Mouse (Mus musculus) MEL (cell line): ENCODE results near the gene Smim5. TPM values are rescaled to one million over a fixed set of nuclear protein-coding genes. Genes with fewer than 3 reads are reported as not detected.

Experiments used
- DNase-seq: peaks from one replicate; pipeline ENCODE4 v3.0.0; 2011; ENCODE audit warnings: low read depth, low spot score
- H3K27ac ChIP-seq: 2 replicates; pipeline ENCODE4 v1.5.1; 2012; ENCODE audit warnings: low read depth, mild to moderate bottlenecking, control low read depth, low read length, moderate library complexity; ENCODE audit not compliant: control insufficient read depth
- H3K27me3 ChIP-seq, 2 experiments: fragments of 150-350 bp in 1 of 2; sonication (generic) in 1 of 2; 2 replicates each; pipeline ENCODE4 v1.6.1; 2012; ENCODE audit warnings: low read length in 2 of 2, mild to moderate bottlenecking in 2 of 2, improper control_type of control experiment in 1 of 2, moderate library complexity in 1 of 2; ENCODE audit not compliant: insufficient read depth in 2 of 2, control insufficient read depth in 1 of 2
- H3K36me3 ChIP-seq, 2 experiments: 2 replicates each; pipeline ENCODE4 v1.6.1; 2012 to 2014; ENCODE audit warnings: low read length in 2 of 2, improper control_type of control experiment in 1 of 2, inconsistent platforms in 1 of 2, mild to moderate bottlenecking in 1 of 2; ENCODE audit not compliant: insufficient read depth in 2 of 2, control insufficient read depth in 1 of 2
- H3K4me1 ChIP-seq, 2 experiments: fragments of 150-350 bp in 1 of 2; sonication (generic) in 1 of 2; 2 replicates each; pipeline ENCODE4 v1.6.1; 2012; ENCODE audit warnings: low read length in 2 of 2, improper control_type of control experiment in 1 of 2, mild to moderate bottlenecking in 1 of 2; ENCODE audit not compliant: insufficient read depth in 2 of 2, control insufficient read depth in 1 of 2
- H3K4me3 ChIP-seq, 2 experiments: fragments of 150-350 bp in 1 of 2; sonication (generic) in 1 of 2; 2 replicates each; pipeline ENCODE4 v1.5.1; 2012; ENCODE audit warnings: low read depth in 2 of 2, low read length in 2 of 2, mild to moderate bottlenecking in 2 of 2, moderate library complexity in 2 of 2, control low read depth in 1 of 2, improper control_type of control experiment in 1 of 2; ENCODE audit not compliant: control insufficient read depth in 1 of 2, insufficient read depth in 1 of 2
- H3K79me2 ChIP-seq: 2 replicates; pipeline ENCODE4 v1.6.1; 2012; ENCODE audit warnings: mild to moderate bottlenecking, low read length, moderate library complexity; ENCODE audit not compliant: control insufficient read depth, poor library complexity, insufficient read depth
- H3K9ac ChIP-seq: 2 replicates; pipeline ENCODE4 v1.6.1; 2012; ENCODE audit warnings: low read depth, mild to moderate bottlenecking, control low read depth, low read length, moderate library complexity; ENCODE audit not compliant: control insufficient read depth, poor library complexity, severe bottlenecking
- H3K9me3 ChIP-seq: fragments of 150-350 bp; sonication (generic); replicated peaks from 2 replicates; pipeline ENCODE4 v1.6.1; 2012; ENCODE audit warnings: mild to moderate bottlenecking, low read length, improper control_type of control experiment, moderate library complexity; ENCODE audit not compliant: insufficient read depth
- BHLHE40 ChIP-seq: IDR thresholded peaks from 2 replicates; pipeline ENCODE4 v1.6.1; 2012; ENCODE audit warnings: low read depth, mild to moderate bottlenecking, inconsistent platforms, low read length, improper control_type of control experiment, borderline replicate concordance
- CHD1 ChIP-seq: IDR thresholded peaks from 2 replicates; pipeline ENCODE4 v1.6.1; 2012; ENCODE audit warnings: low read depth, mild to moderate bottlenecking, inconsistent platforms, low read length, improper control_type of control experiment
- CTCF ChIP-seq, 3 experiments: IDR thresholded peaks in 2 of 3; conservative IDR thresholded peaks in 1 of 3; 2 replicates each; pipeline ENCODE4 v1.5.1; 2011 to 2012; ENCODE audit warnings: low read length in 3 of 3, low read depth in 2 of 3, mild to moderate bottlenecking in 2 of 3, improper control_type of control experiment in 1 of 3, inconsistent platforms in 1 of 3, mixed read lengths in 1 of 3, moderate library complexity in 1 of 3; ENCODE audit not compliant: control insufficient read depth in 1 of 3, insufficient read depth in 1 of 3, poor library complexity in 1 of 3, severe bottlenecking in 1 of 3
- E2F4 ChIP-seq: IDR thresholded peaks from 2 replicates; pipeline ENCODE4 v1.6.1; 2011; ENCODE audit warnings: low read depth, low read length, improper control_type of control experiment, borderline replicate concordance
- ELF1 ChIP-seq: IDR thresholded peaks from 2 replicates; pipeline ENCODE4 v1.6.1; 2014; ENCODE audit warnings: low read depth, mild to moderate bottlenecking, inconsistent platforms, low read length, improper control_type of control experiment, moderate library complexity
- ETS1 ChIP-seq: IDR thresholded peaks from 2 replicates; pipeline ENCODE4 v1.6.1; 2012; ENCODE audit warnings: low read depth, mild to moderate bottlenecking, inconsistent platforms, low read length, improper control_type of control experiment, moderate library complexity
- GATA1 ChIP-seq: IDR thresholded peaks from 2 replicates; pipeline ENCODE4 v1.6.1; 2011; ENCODE audit warnings: low read depth, low read length, improper control_type of control experiment
- JUND ChIP-seq: IDR thresholded peaks from 2 replicates; pipeline ENCODE4 v1.6.1; 2011; ENCODE audit warnings: low read depth, mild to moderate bottlenecking, improper control_type of control experiment, low read length
- KAT2A ChIP-seq: conservative IDR thresholded peaks from 2 replicates; pipeline ENCODE4 v1.6.1; 2012; ENCODE audit warnings: low read depth, low read length, improper control_type of control experiment, inconsistent platforms
- MAFK ChIP-seq: IDR thresholded peaks from 2 replicates; pipeline ENCODE4 v1.6.1; 2011; ENCODE audit warnings: low read depth, mild to moderate bottlenecking, low read length, improper control_type of control experiment, borderline replicate concordance
- MAZ ChIP-seq: IDR thresholded peaks from 2 replicates; pipeline ENCODE4 v1.6.1; 2012; ENCODE audit warnings: low read depth, mild to moderate bottlenecking, inconsistent platforms, low read length, improper control_type of control experiment
- MXI1 ChIP-seq: IDR thresholded peaks from 2 replicates; pipeline ENCODE4 v1.6.1; 2011; ENCODE audit warnings: mild to moderate bottlenecking, low read depth, low read length, improper control_type of control experiment
- NRF1 ChIP-seq: IDR thresholded peaks from 2 replicates; pipeline ENCODE4 v1.6.1; 2014; ENCODE audit warnings: low read depth, mild to moderate bottlenecking, inconsistent platforms, low read length, improper control_type of control experiment, moderate library complexity; ENCODE audit not compliant: poor library complexity, insufficient read depth, severe bottlenecking
- POLR2A ChIP-seq, 2 experiments: IDR thresholded peaks; 2 replicates each; pipeline ENCODE4 v1.6.1; 2011 to 2012; ENCODE audit warnings: low read length in 2 of 2, mild to moderate bottlenecking in 2 of 2, control low read depth in 1 of 2, improper control_type of control experiment in 1 of 2, low read depth in 1 of 2, moderate library complexity in 1 of 2; ENCODE audit not compliant: control insufficient read depth in 1 of 2, insufficient read depth in 1 of 2, poor library complexity in 1 of 2
- POLR2AphosphoS2 ChIP-seq: IDR thresholded peaks from 2 replicates; pipeline ENCODE4 v1.6.1; 2011; ENCODE audit warnings: low read length, improper control_type of control experiment
- RAD21 ChIP-seq: IDR thresholded peaks from 2 replicates; pipeline ENCODE4 v1.6.1; 2011; ENCODE audit warnings: mild to moderate bottlenecking, low read depth, low read length, improper control_type of control experiment
- RCOR1 ChIP-seq: IDR thresholded peaks from 2 replicates; pipeline ENCODE4 v1.6.1; 2012; ENCODE audit warnings: low read depth, mild to moderate bottlenecking, inconsistent platforms, low read length, improper control_type of control experiment
- SMC3 ChIP-seq: IDR thresholded peaks from 2 replicates; pipeline ENCODE4 v1.6.1; 2011; ENCODE audit warnings: low read depth, low read length, improper control_type of control experiment
- TAL1 ChIP-seq: IDR thresholded peaks from 2 replicates; pipeline ENCODE4 v1.6.1; 2012; ENCODE audit warnings: mild to moderate bottlenecking, inconsistent platforms, low read length, moderate library complexity, mixed read lengths
- TCF12 ChIP-seq: IDR thresholded peaks from 2 replicates; pipeline ENCODE4 v1.6.1; 2014; ENCODE audit warnings: low read depth, mild to moderate bottlenecking, inconsistent platforms, low read length, improper control_type of control experiment, moderate library complexity
- ZC3H11A ChIP-seq: IDR thresholded peaks from 2 replicates; pipeline ENCODE4 v1.6.1; 2012; ENCODE audit warnings: low read depth, mild to moderate bottlenecking, inconsistent platforms, low read length, improper control_type of control experiment
- polyA plus RNA-seq, 2 experiments: library from polyadenylated mRNA; stranded (reverse) in 1 of 2; unstranded in 1 of 2; fragments of >175 nt in 1 of 2; fragments of >200 nt in 1 of 2; gene quantifications; 2 replicates each; pipeline versions ENCODE4 v1.2.1 to v1.2.4; 2012; ENCODE audit warnings: low replicate concordance in 2 of 2, low read depth in 1 of 2; ENCODE audit not compliant: insufficient read length in 2 of 2, insufficient read depth in 1 of 2, missing spikeins in 1 of 2
- total RNA-seq: library from RNA; depleted of rRNA; stranded (reverse); fragments of 300-350 nt; gene quantifications from 2 replicates; pipeline ENCODE4 v1.2.3, GENCODE M21; 2012

Gene Smim5
- total and polyA plus RNA-seq, 3 experiments: 24.8 to 41.0 TPM; not detected in 1

DNA sequence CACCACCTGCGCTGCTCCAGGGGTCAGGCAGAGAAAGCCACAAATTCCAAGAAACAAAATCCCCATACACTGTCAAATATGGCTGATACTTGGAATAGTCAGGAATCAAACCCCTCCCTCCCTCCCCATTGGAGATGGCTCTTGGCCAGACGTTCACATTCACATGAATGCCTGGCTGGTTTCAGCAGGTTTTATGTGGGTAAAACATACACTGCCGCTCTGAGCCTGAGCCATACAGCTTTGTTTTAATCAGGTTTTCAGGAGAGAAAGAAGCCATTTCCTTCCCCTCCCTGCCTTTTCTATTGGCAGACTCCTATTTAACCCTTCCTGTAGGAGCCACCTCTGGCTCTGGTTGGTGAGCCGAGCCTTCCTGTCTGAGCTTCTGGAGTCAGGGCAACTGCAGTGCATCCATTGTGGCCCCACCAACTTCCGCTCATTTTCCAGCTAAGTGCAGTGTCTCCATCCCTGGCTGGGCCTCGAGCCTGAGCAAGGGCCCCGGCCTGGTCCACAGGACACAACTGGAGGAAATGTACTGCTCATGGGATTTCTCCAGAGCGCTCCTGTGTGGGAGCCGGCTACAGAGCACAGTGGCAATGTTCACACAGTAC, 46.6 kb downstream of the Smim5 start:
- no peak overlapping the region for H3K9ac ChIP-seq
- H3K4me1 ChIP-seq: no peaks in the 10 kb centered on the region

GRCm38 (mm10) chr11:115948316-115948715, 48.5 kb downstream of the Smim5 start:
- H3K27me3 ChIP-seq: no peaks in the 10 kb centered on the region

More for the DNA sequence above, 46.6 kb downstream of the Smim5 start:
- Histone ChIP-seq H3K27ac (no peak overlapping the region), H3K27me3 (no peaks in the 10 kb centered on the region), H3K9me3 (no peaks in the 10 kb centered on the region), H3K4me3 (no peak overlapping the region)
- no peak for TF ChIP-seq MAFK
- TF ChIP-seq NRF1: no peak
- TF ChIP-seq ETS1: no peak
- TF ChIP-seq CHD1: no peak
- no peak for TF ChIP-seq ELF1
- TF ChIP-seq POLR2A (IDR thresholded peaks at IDR 0.05; ENCODE audit: control insufficient read depth in 1 of 2, insufficient read depth in 1 of 2, low read depth in 1 of 2, low read length in 2 of 2, poor library complexity in 1 of 2): no peak
- no peak for TF ChIP-seq TCF12
- no peak for TF ChIP-seq MXI1
- no peak for TF ChIP-seq SMC3
- TF ChIP-seq GATA1: no peak
- TF ChIP-seq BHLHE40: no peak
- TF ChIP-seq, all 39 proteins: peak for 0
- Histone ChIP-seq H3K36me3 (peaks cover 0 to 2% of the 10 kb centered on the region in 2 experiments; a peak in 1 of 4 replicates), H3K79me2 (no peaks in the 10 kb centered on the region)
- DNase-seq: no peak

More at GRCm38 (mm10) chr11:115948316-115948715, 48.5 kb downstream of the Smim5 start:
- no peak for DNase-seq
- Histone ChIP-seq H3K4me1 (no peaks in the 10 kb centered on the region), H3K9ac (no peak overlapping the region), H3K27ac (no peak overlapping the region), H3K4me3 (no peak overlapping the region), H3K79me2 (no peaks in the 10 kb centered on the region), H3K9me3 (no peaks in the 10 kb centered on the region), H3K36me3 (peaks cover 0 to 4% of the 10 kb centered on the region in 2 experiments; a peak in 2 of 4 replicates)
- TF ChIP-seq MAZ (no peak), JUND (no peak), KAT2A (no peak), E2F4 (no peak), TAL1 (no peak), POLR2A (IDR thresholded peaks at IDR 0.05; ENCODE audit: control insufficient read depth in 1 of 2, insufficient read depth in 1 of 2, low read depth in 1 of 2, low read length in 2 of 2, poor library complexity in 1 of 2) (no peak), POLR2AphosphoS2 (no peak), TCF12 (no peak), RAD21 (no peak), SMC3 (no peak), ZC3H11A (no peak), RCOR1 (no peak), MXI1 (no peak), BHLHE40 (no peak), ELF1 (no peak), CTCF (IDR thresholded peaks at IDR 0.05 in 2 of 3, conservative IDR thresholded peaks at IDR 0.05 in 1 of 3; ENCODE audit: control insufficient read depth in 1 of 3, insufficient read depth in 1 of 3, low read depth in 2 of 3, low read length in 3 of 3, poor library complexity in 1 of 3, severe bottlenecking in 1 of 3) (no peak)
